Mouse (Mus musculus): ENCODE results near the gene Pon1. TPM values are rescaled to one million over a fixed set of nuclear protein-coding genes. Genes with fewer than 3 reads are reported as not detected.
A peak's percentile ranks its signal among the peaks of the same experiment; 100 is the strongest.

The Pon1 gene
- total RNA-seq, 2 experiments from 2014 or later = not detected

GRCm38 (mm10) chr6:5179189-5179588 lies 14.6 kb downstream of the Pon1 start:
- no peak for ATAC-seq (replicated peaks; ENCODE audit: poor library complexity)

GRCm38 (mm10) chr6:5177967-5178891 lies 15.5 kb downstream of the Pon1 start:
- no peak for ATAC-seq (replicated peaks; ENCODE audit: poor library complexity)

- peak; percentile 98 for ATAC-seq (replicated peaks; ENCODE audit: poor library complexity)
These were observed 19.4 kb downstream of the Pon1 start for GRCm38 (mm10) chr6:5174179-5174812.

GRCm38 (mm10) chr6:5172571-5172970 lies 21.2 kb downstream of the Pon1 start:
- no peak for ATAC-seq (replicated peaks; ENCODE audit: poor library complexity)

GRCm38 (mm10) chr6:5171418-5171817 lies 22.3 kb downstream of the Pon1 start:
- no peak for ATAC-seq (replicated peaks; ENCODE audit: poor library complexity)

GRCm38 (mm10) chr6:5168158-5168557 lies 25.6 kb downstream of the Pon1 start:
- no peak for ATAC-seq (replicated peaks; ENCODE audit: poor library complexity)

GRCm38 (mm10) chr6:5167051-5167677 lies 26.6 kb downstream of the Pon1 start:
- peak; percentile 78 for ATAC-seq (replicated peaks; ENCODE audit: poor library complexity)

- ATAC-seq (replicated peaks; ENCODE audit: poor library complexity) = peak; percentile 11; the same call in 1 of the 2 replicates
These were observed 28.9 kb downstream of the Pon1 start for GRCm38 (mm10) chr6:5164855-5165254.

GRCm38 (mm10) chr6:5163507-5164144 lies 30.1 kb downstream of the Pon1 start:
- no peak for ATAC-seq (replicated peaks; ENCODE audit: poor library complexity)

- no peak for ATAC-seq (replicated peaks; ENCODE audit: poor library complexity)
These were observed 31.7 kb downstream of the Pon1 start for GRCm38 (mm10) chr6:5162052-5162451.

- no peak for ATAC-seq (replicated peaks; ENCODE audit: poor library complexity)
These were observed 34.4 kb downstream of the Pon1 start for GRCm38 (mm10) chr6:5159385-5159791.

GRCm38 (mm10) chr6:5156541-5157425 lies 37.0 kb downstream of the Pon1 start:
- ATAC-seq (replicated peaks; ENCODE audit: poor library complexity) = peak; percentile 73

GRCm38 (mm10) chr6:5155313-5155927 lies 38.3 kb downstream of the Pon1 start:
- peak; percentile 83 for ATAC-seq (replicated peaks; ENCODE audit: poor library complexity)

GRCm38 (mm10) chr6:5154786-5155185 lies 39.0 kb downstream of the Pon1 start:
- ATAC-seq (replicated peaks; ENCODE audit: poor library complexity) = no peak

GRCm38 (mm10) chr6:5152185-5152584 lies 41.6 kb downstream of the Pon1 start:
- no peak for ATAC-seq (replicated peaks; ENCODE audit: poor library complexity)

GRCm38 (mm10) chr6:5151171-5151570 lies 42.6 kb downstream of the Pon1 start:
- no peak for ATAC-seq (replicated peaks; ENCODE audit: poor library complexity)

GRCm38 (mm10) chr6:5149941-5150340 lies 43.8 kb downstream of the Pon1 start:
- no peak for ATAC-seq (replicated peaks; ENCODE audit: poor library complexity)

GRCm38 (mm10) chr6:5147488-5148142 lies 46.1 kb downstream of the Pon1 start:
- peak; percentile 70 for ATAC-seq (replicated peaks; ENCODE audit: poor library complexity)

GRCm38 (mm10) chr6:5139666-5140065 lies 54.1 kb downstream of the Pon1 start:
- no peak for ATAC-seq (replicated peaks; ENCODE audit: poor library complexity)
